Mouse (Mus musculus) heart, postnatal 0 days (tissue): ENCODE measurements at regions not wholly inside any gene's neighbourhood (a gene's known extent, or its start where the extent isn't known, plus 50 kb on each side); places are given as distances from the start of the nearest gene placed in this dataset.

Experiments used
- CTCF ChIP-seq: IDR thresholded peaks from 2 replicates; pipeline ENCODE4 v1.5.1; 2016; ENCODE audit warnings: antibody characterized with exemption, control low read depth, low read depth
- EP300 ChIP-seq: IDR thresholded peaks from 2 replicates; pipeline ENCODE4 v1.6.1; 2016; ENCODE audit warnings: antibody characterized with exemption, low read depth

- TF ChIP-seq CTCF: no peak
- TF ChIP-seq EP300: no peak
Measured at GRCm38 (mm10) chr4:40385284-40385683, 86.7 kb upstream of the Tmem215 start.
